Mouse (Mus musculus): ENCODE measurements around the gene Plppr3. TPM values are rescaled to one million over a fixed set of nuclear protein-coding genes. Genes with fewer than 3 reads are reported as not detected.

Gene Plppr3
- total and polyA plus RNA-seq, 2 experiments from 2014 or later, result 350 to 539 TPM

GRCm38 (mm10) chr10:79877174-79877573 is 2.7 kb upstream of the Plppr3 start:
- no peak overlapping the region for H3K4me3 ChIP-seq (ENCODE audit: low read depth, low read length)
- H3K27me3 ChIP-seq (ENCODE audit: insufficient read depth, low read length), result no peaks in the 10 kb centered on the region
- ATAC-seq (ENCODE audit: low FRiP score) (no peak), DNase-seq (ENCODE audit: low spot score) (no peak)
- no peak overlapping the region for H3K4me2 ChIP-seq (ENCODE audit: low read depth, low read length, poor library complexity, severe bottlenecking)
- H3K9me3 ChIP-seq (ENCODE audit: low read length), result no peaks in the 10 kb centered on the region
- no peaks in the 10 kb centered on the region for H3K36me3 ChIP-seq (ENCODE audit: insufficient read depth, low read length)
- WGBS, result 53% methylated on average over 1 of the region's 1 CpGs
- no peak overlapping the region for H3K9ac ChIP-seq (replicated peaks; ENCODE audit: low read length, poor library complexity, severe bottlenecking)
- TF ChIP-seq CTCF (IDR thresholded peaks at IDR 0.05), result no peak
- H3K4me1 ChIP-seq (ENCODE audit: insufficient read depth, low read length), result peaks cover 6% of the 10 kb centered on the region; the same call in 1 of the 2 replicates
- H3K27ac ChIP-seq (ENCODE audit: low read depth, low read length), result no peak overlapping the region

GRCm38 (mm10) chr10:79873715-79874289 is 632 bp downstream of the Plppr3 start:
- DNase-seq (ENCODE audit: low spot score), result no peak
- Histone ChIP-seq H3K9ac (replicated peaks; ENCODE audit: low read length, poor library complexity, severe bottlenecking) (peak overlapping the region; percentile 98), H3K4me1 (ENCODE audit: insufficient read depth, low read length) (peaks cover 9% of the 10 kb centered on the region; the same call in 1 of the 2 replicates), H3K27ac (ENCODE audit: low read depth, low read length) (peak overlapping the region; percentile 99), H3K4me3 (ENCODE audit: low read depth, low read length) (peak overlapping the region; percentile 70), H3K27me3 (ENCODE audit: insufficient read depth, low read length) (no peaks in the 10 kb centered on the region), H3K36me3 (ENCODE audit: insufficient read depth, low read length) (no peaks in the 10 kb centered on the region), H3K4me2 (ENCODE audit: low read depth, low read length, poor library complexity, severe bottlenecking) (peak overlapping the region; percentile 92), H3K9me3 (ENCODE audit: low read length) (no peaks in the 10 kb centered on the region)
- no peak for TF ChIP-seq CTCF (IDR thresholded peaks at IDR 0.05)
- ATAC-seq (ENCODE audit: low FRiP score), result peak; percentile 4
- under 1% methylated on average over 26 of the region's 26 CpGs for WGBS

- TF ChIP-seq CTCF (IDR thresholded peaks at IDR 0.05), result no peak
- H3K9me3 ChIP-seq (ENCODE audit: low read length), result no peaks in the 10 kb centered on the region
- H3K27me3 ChIP-seq (ENCODE audit: insufficient read depth, low read length), result no peaks in the 10 kb centered on the region
- H3K27ac ChIP-seq (ENCODE audit: low read depth, low read length), result peak overlapping the region; percentile 99
- WGBS, result 6% methylated on average over 6 of the region's 6 CpGs
- H3K4me2 ChIP-seq (ENCODE audit: low read depth, low read length, poor library complexity, severe bottlenecking), result peak overlapping the region; percentile 92
- peak overlapping the region; percentile 98 for H3K9ac ChIP-seq (replicated peaks; ENCODE audit: low read length, poor library complexity, severe bottlenecking)
- ATAC-seq (ENCODE audit: low FRiP score) (peak; percentile 29; the same call in 1 of the 2 replicates), DNase-seq (ENCODE audit: low spot score) (peak; percentile 41)
- peaks cover 9% of the 10 kb centered on the region; the same call in 1 of the 2 replicates for H3K4me1 ChIP-seq (ENCODE audit: insufficient read depth, low read length)
- peak overlapping the region; percentile 70 for H3K4me3 ChIP-seq (ENCODE audit: low read depth, low read length)
- H3K36me3 ChIP-seq (ENCODE audit: insufficient read depth, low read length), result no peaks in the 10 kb centered on the region
Measured at GRCm38 (mm10) chr10:79873313-79873712, 1.1 kb downstream of the Plppr3 start.

GRCm38 (mm10) chr10:79872862-79873261 is 1.6 kb downstream of the Plppr3 start:
- DNase-seq (ENCODE audit: low spot score) (no peak), ATAC-seq (ENCODE audit: low FRiP score) (no peak)
- Histone ChIP-seq H3K4me2 (ENCODE audit: low read depth, low read length, poor library complexity, severe bottlenecking) (peak overlapping the region; percentile 92), H3K27ac (ENCODE audit: low read depth, low read length) (peak overlapping the region; percentile 99), H3K36me3 (ENCODE audit: insufficient read depth, low read length) (no peaks in the 10 kb centered on the region), H3K9me3 (ENCODE audit: low read length) (no peaks in the 10 kb centered on the region), H3K9ac (replicated peaks; ENCODE audit: low read length, poor library complexity, severe bottlenecking) (peak overlapping the region; percentile 98), H3K4me1 (ENCODE audit: insufficient read depth, low read length) (peaks cover 9% of the 10 kb centered on the region; the same call in 1 of the 2 replicates), H3K27me3 (ENCODE audit: insufficient read depth, low read length) (no peaks in the 10 kb centered on the region), H3K4me3 (ENCODE audit: low read depth, low read length) (peak overlapping the region; percentile 70)
- no peak for TF ChIP-seq CTCF (IDR thresholded peaks at IDR 0.05)
- WGBS, result 42% methylated on average over 3 of the region's 3 CpGs

GRCm38 (mm10) chr10:79871845-79872244 is 2.6 kb downstream of the Plppr3 start:
- Histone ChIP-seq H3K9me3 (ENCODE audit: low read length) (no peaks in the 10 kb centered on the region), H3K9ac (replicated peaks; ENCODE audit: low read length, poor library complexity, severe bottlenecking) (no peak overlapping the region), H3K27ac (ENCODE audit: low read depth, low read length) (no peak overlapping the region), H3K4me3 (ENCODE audit: low read depth, low read length) (peak overlapping the region; percentile 70; the same call in 1 of the 2 replicates), H3K36me3 (ENCODE audit: insufficient read depth, low read length) (peaks cover 6% of the 10 kb centered on the region), H3K4me1 (ENCODE audit: insufficient read depth, low read length) (peaks cover 9% of the 10 kb centered on the region; the same call in 1 of the 2 replicates), H3K27me3 (ENCODE audit: insufficient read depth, low read length) (no peaks in the 10 kb centered on the region), H3K4me2 (ENCODE audit: low read depth, low read length, poor library complexity, severe bottlenecking) (peak overlapping the region; percentile 92)
- DNase-seq (ENCODE audit: low spot score) (no peak), ATAC-seq (ENCODE audit: low FRiP score) (no peak)
- 87% methylated on average over 8 of the region's 8 CpGs for WGBS
- no peak for TF ChIP-seq CTCF (IDR thresholded peaks at IDR 0.05)

- H3K36me3 ChIP-seq (ENCODE audit: insufficient read depth, low read length), result peaks cover 42% of the 10 kb centered on the region
- H3K9ac ChIP-seq (replicated peaks; ENCODE audit: low read length, poor library complexity, severe bottlenecking), result no peak overlapping the region
- WGBS, result 81% methylated on average over 11 of the region's 11 CpGs
- H3K27me3 ChIP-seq (ENCODE audit: insufficient read depth, low read length), result no peaks in the 10 kb centered on the region
- H3K9me3 ChIP-seq (ENCODE audit: low read length), result no peaks in the 10 kb centered on the region
- no peak for TF ChIP-seq CTCF (IDR thresholded peaks at IDR 0.05)
- H3K4me2 ChIP-seq (ENCODE audit: low read depth, low read length, poor library complexity, severe bottlenecking), result no peak overlapping the region
- ATAC-seq (ENCODE audit: low FRiP score) (no peak), DNase-seq (ENCODE audit: low spot score) (no peak)
- H3K4me1 ChIP-seq (ENCODE audit: insufficient read depth, low read length), result peaks cover 3% of the 10 kb centered on the region; the same call in 1 of the 2 replicates
- H3K27ac ChIP-seq (ENCODE audit: low read depth, low read length), result no peak overlapping the region
- no peak overlapping the region for H3K4me3 ChIP-seq (ENCODE audit: low read depth, low read length)
Measured at GRCm38 (mm10) chr10:79866601-79867000, 7.8 kb downstream of the Plppr3 start.

Measured in midbrain, postnatal 0 days (tissue).